Mouse (Mus musculus) small intestine, adult 2 months (tissue): ENCODE data around the gene Tnni1.

Experiments used
- CTCF ChIP-seq: fragments of 200-500 bp; IDR thresholded peaks from 2 replicates; pipeline ENCODE4 v1.5.1; 2012; ENCODE audit warnings: low read depth, mild to moderate bottlenecking, control low read depth, inconsistent platforms, low read length, moderate library complexity, mixed read lengths; ENCODE audit not compliant: insufficient replicate concordance, insufficient read length; ENCODE audit errors: extremely low read depth
- POLR2A ChIP-seq: fragments of 200-500 bp; IDR thresholded peaks from 2 replicates; pipeline ENCODE4 v1.6.1; 2012; ENCODE audit warnings: low read depth, mild to moderate bottlenecking, control low read depth, inconsistent platforms, low read length, moderate library complexity

DNA sequence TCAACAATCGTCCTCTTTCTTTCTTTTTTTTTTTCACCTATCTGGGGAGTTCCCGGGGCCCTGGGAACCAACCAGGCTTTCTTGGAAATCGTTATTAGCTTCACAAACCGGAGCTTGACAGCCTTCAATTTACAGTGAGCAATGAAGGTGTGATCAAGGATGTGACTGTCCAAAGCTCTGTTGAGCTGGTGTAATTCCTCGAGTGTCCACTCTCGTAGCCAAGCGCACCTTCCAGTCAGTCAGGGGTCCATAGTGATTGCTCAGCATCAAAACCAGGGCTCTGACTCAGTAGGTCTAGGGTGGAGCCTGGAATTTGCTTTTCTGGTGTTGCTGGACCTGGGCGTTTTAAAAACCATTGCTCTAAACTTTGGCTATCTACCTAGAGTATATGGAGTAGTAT is 19.0 kb upstream of the Tnni1 start:
- no peak for TF ChIP-seq CTCF
- TF ChIP-seq POLR2A = no peak
